In the genomic region with DNA sequence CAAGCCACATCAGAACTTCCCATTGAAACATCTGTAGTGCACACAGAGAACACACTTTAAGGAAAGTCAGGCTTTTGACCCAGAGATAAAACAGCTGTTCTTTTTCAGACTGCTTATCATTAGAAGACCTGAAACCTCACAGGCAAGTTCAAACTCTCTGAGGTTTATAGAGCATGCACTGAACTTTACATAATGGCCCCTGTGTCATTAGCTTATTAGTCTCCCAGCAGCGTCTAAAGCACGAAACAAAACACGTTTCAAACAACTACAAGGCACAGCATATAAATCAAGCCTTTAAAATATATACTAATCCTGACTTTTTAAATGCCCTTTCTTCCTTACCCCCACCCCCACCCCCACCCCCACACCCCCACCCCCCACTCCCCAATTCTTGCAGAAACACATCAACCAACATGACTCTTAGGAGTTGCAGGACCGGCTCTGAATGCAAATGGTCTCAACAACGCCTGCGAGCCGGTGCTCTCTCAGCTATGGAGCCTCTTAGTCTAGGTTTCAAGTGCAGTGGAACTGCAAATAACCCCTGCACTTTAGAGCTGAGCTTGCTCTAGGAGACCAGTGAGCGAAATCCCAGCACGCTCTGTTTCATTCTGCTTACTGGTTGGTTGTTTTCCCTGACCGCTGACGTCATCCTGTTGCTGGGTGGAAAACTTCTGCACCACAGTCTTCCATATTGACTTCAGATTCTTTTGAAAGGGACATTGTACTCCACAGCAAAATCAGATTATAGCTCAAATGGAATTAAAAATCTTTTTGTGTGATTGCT, we compare ENCODE assay signal across 9 mouse cellular contexts. TPM values are rescaled to one million over a fixed set of nuclear protein-coding genes. Genes with fewer than 3 reads are reported as not detected.
DNase-seq lines count a peak whose midpoint lies in the region; ATAC-seq and TF ChIP-seq lines count a peak whose summit lies in the region.
"Had no signal": no experiment of that assay in that cellular context is flagged by ENCODE, and none has a peak within 500 bp of the region (broad histone marks: within the 10 kb centered on the region; RNA-seq: fewer than 3 reads in every experiment).

No protein-coding gene starts in this region.

- peak overlapping the region; percentile 12; the same call in 1 of the 2 replicates for H3K4me2 ChIP-seq in heart, embryonic 15.5 days
- H3K4me2 ChIP-seq in kidney, postnatal 0 days (ENCODE audit: low read length), result 0 out of 2 replicates have a peak overlapping the region, but pooled peaks have one; percentile 13
- peak overlapping the region; percentile 16; the same call in 1 of the 2 replicates for H3K4me2 ChIP-seq in lung, embryonic 14.5 days

- TF ChIP-seq CTCF in kidney, postnatal 0 days (IDR thresholded peaks at IDR 0.05; ENCODE audit: low read depth), result no peak
- TF ChIP-seq CTCF in lung, embryonic 14.5 days (IDR thresholded peaks at IDR 0.05; ENCODE audit: low read depth), result no peak

- peak; percentile 74; the same call in 1 of the 2 replicates for ATAC-seq in heart, embryonic 15.5 days (replicated peaks; ENCODE audit: insufficient number of reproducible peaks, insufficient read depth, low FRiP score, low read depth)
- peak; percentile 94 for ATAC-seq in kidney, postnatal 0 days (replicated peaks; ENCODE audit: low FRiP score, low read depth)
- peak; percentile 95 for ATAC-seq in lung, embryonic 14.5 days (ENCODE audit: insufficient read depth)
- no peak for ATAC-seq in activated CD4-positive, CD25-positive, alpha-beta regulatory T cell, adult 4 months

- no peak overlapping the region for H3K9ac ChIP-seq in heart, embryonic 15.5 days
- H3K9ac ChIP-seq in kidney, postnatal 0 days (ENCODE audit: low read depth, low read length), result no peak overlapping the region
- H3K9ac ChIP-seq in lung, embryonic 14.5 days, result no peak overlapping the region

- peaks cover 9% of the 10 kb centered on the region; the same call in 1 of the 2 replicates for H3K4me1 ChIP-seq in heart, embryonic 15.5 days (replicated peaks)
- H3K4me1 ChIP-seq in kidney, postnatal 0 days (replicated peaks; ENCODE audit: insufficient read depth, low read length), result peaks cover 16% of the 10 kb centered on the region
- peaks cover 23% of the 10 kb centered on the region for H3K4me1 ChIP-seq in lung, embryonic 14.5 days (ENCODE audit: insufficient read depth)
- H3K4me1 ChIP-seq: megakaryocyte, embryonic 14.5 days had no signal

- no peaks in the 10 kb centered on the region for H3K9me3 ChIP-seq in heart, embryonic 15.5 days (replicated peaks)
- H3K9me3 ChIP-seq in kidney, postnatal 0 days (replicated peaks; ENCODE audit: low read length), result no peaks in the 10 kb centered on the region
- H3K9me3 ChIP-seq in lung, embryonic 14.5 days (ENCODE audit: low read depth, low read length), result no peaks in the 10 kb centered on the region
- H3K9me3 ChIP-seq: megakaryocyte, embryonic 14.5 days had no signal

- H3K36me3 ChIP-seq in heart, embryonic 15.5 days, result no peaks in the 10 kb centered on the region
- H3K36me3 ChIP-seq in kidney, postnatal 0 days (ENCODE audit: insufficient read depth, low read length), result no peaks in the 10 kb centered on the region
- no peaks in the 10 kb centered on the region for H3K36me3 ChIP-seq in lung, embryonic 14.5 days (ENCODE audit: insufficient read depth)
- H3K36me3 ChIP-seq in splenic B cell, adult 2 months (ENCODE audit: control insufficient read depth, insufficient read depth, low read length, poor library complexity, severe bottlenecking), result no peaks in the 10 kb centered on the region

- H3K4me3 ChIP-seq in heart, embryonic 15.5 days, result no peak overlapping the region
- no peak overlapping the region for H3K4me3 ChIP-seq in kidney, postnatal 0 days (replicated peaks; ENCODE audit: low read depth, low read length)
- no peak overlapping the region for H3K4me3 ChIP-seq in lung, embryonic 14.5 days (ENCODE audit: low read depth, low read length)
- H3K4me3 ChIP-seq: megakaryocyte, embryonic 14.5 days had no signal

- 23% methylated on average over 11 of the region's 11 CpGs for WGBS in heart, embryonic 15.5 days
- 8% methylated on average over 11 of the region's 11 CpGs for WGBS in kidney, postnatal 0 days
- WGBS in lung, embryonic 14.5 days, result 14% methylated on average over 11 of the region's 11 CpGs

- no peak overlapping the region for H3K27ac ChIP-seq in heart, embryonic 15.5 days
- peak overlapping the region; percentile 57; the same call in 1 of the 2 replicates for H3K27ac ChIP-seq in kidney, postnatal 0 days
- H3K27ac ChIP-seq in lung, embryonic 14.5 days (ENCODE audit: low read depth), result peak overlapping the region; percentile 87

- peak; percentile 12 for DNase-seq in adrenal gland, postnatal 25 days
- DNase-seq in adrenal gland, adult 8-10 months, result no peak
- peak; percentile 14 for DNase-seq in R1 (ENCODE audit: low read depth, low spot score)
- DNase-seq in kidney, postnatal 0 days (ENCODE audit: low spot score), result peak; percentile 92
- peak; percentile 91 for DNase-seq in lung, embryonic 14.5 days
- peak; percentile 18 for DNase-seq in splenic B cell, adult 2 months (ENCODE audit: low read depth, low spot score)

- no peaks in the 10 kb centered on the region for H3K27me3 ChIP-seq in heart, embryonic 15.5 days
- H3K27me3 ChIP-seq in kidney, postnatal 0 days (ENCODE audit: insufficient read depth, low read length), result no peaks in the 10 kb centered on the region
- H3K27me3 ChIP-seq in lung, embryonic 14.5 days (ENCODE audit: insufficient read depth, low read length), result no peaks in the 10 kb centered on the region
- H3K27me3 ChIP-seq in splenic B cell, adult 2 months (ENCODE audit: control insufficient read depth, insufficient read depth, low read length, poor library complexity, severe bottlenecking), result no peaks in the 10 kb centered on the region

RNA-seq across cellular contexts. Expression of a gene that starts 28.7 kb away (rescaled TPM):
- total RNA-seq in adrenal gland, postnatal 25 days (2021), result 43.2 and 75.5 TPM in 2 replicates
- 10 to 100 TPM; 90.4 to 92.4 (median 91.1) TPM for total RNA-seq in adrenal gland, adult 8-10 months (2022)
- 10.2 and 10.6 TPM in 2 replicates for polyA plus RNA-seq in heart, embryonic 15.5 days (2015; fragmentation: Nextera tagmentation; extraction: Ambion mirVana)
- 12.9 and 15.2 TPM in 2 replicates for polyA plus RNA-seq in kidney, postnatal 0 days (2015; fragmentation: Nextera tagmentation; extraction: Ambion mirVana)
- polyA plus RNA-seq in lung, embryonic 14.5 days (2014; fragmentation: Nextera tagmentation; extraction: Ambion mirVana), result 23.1 and 23.5 TPM in 2 replicates
- 10 to 100 TPM; 20.9 to 21.9 TPM for polyA plus RNA-seq in activated CD4-positive, CD25-positive, alpha-beta regulatory T cell, adult 4 months (2017; shearing (Covaris generic))
